Mouse (Mus musculus): Measurements from ENCODE around the gene Plxnc1. TPM values are rescaled to one million over a fixed set of nuclear protein-coding genes. Genes with fewer than 3 reads are reported as not detected.

Plxnc1 gene
- polyA plus RNA-seq, 1 experiment from 2014 or later: 3.7 TPM

DNA sequence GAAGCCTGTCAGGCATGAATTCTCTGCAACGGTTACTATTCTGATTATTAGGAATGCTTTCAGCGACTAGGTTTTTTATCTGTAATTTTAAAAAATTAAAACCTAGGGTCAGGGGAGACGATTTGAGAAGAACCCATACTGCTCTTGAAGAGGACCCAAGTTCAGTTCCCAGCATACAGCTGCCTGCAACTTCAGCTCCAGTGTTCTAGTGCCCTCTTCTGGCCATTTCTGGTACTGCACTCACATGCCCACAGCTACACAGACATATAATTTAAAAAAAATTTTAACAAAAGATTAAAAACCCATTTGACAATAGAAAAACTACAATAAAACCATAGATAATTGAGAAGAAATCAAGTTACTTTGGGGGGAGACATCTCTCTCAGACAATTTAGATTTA, 20.5 kb upstream of the Plxnc1 start:
- Histone ChIP-seq H3K4me3 (ENCODE audit: low read depth, low read length) (no peak overlapping the region), H3K9me3 (ENCODE audit: control insufficient read depth, low read length) (peaks cover 5% of the 10 kb centered on the region; the same call in 1 of the 2 replicates), H3K4me2 (ENCODE audit: low read depth, low read length) (no peak overlapping the region), H3K4me1 (ENCODE audit: control insufficient read depth, insufficient read depth, low read length) (no peaks in the 10 kb centered on the region), H3K27ac (replicated peaks; ENCODE audit: low read depth, low read length) (no peak overlapping the region), H3K9ac (ENCODE audit: low read depth, low read length) (no peak overlapping the region), H3K36me3 (ENCODE audit: control insufficient read depth, insufficient read depth, low read length) (no peaks in the 10 kb centered on the region), H3K27me3 (replicated peaks; ENCODE audit: control insufficient read depth, insufficient read depth, low read length) (no peaks in the 10 kb centered on the region)
- 85% methylated on average over 3 of the region's 3 CpGs for WGBS
- ATAC-seq (ENCODE audit: low read depth) (no peak), DNase-seq (ENCODE audit: low spot score) (no peak)

DNA sequence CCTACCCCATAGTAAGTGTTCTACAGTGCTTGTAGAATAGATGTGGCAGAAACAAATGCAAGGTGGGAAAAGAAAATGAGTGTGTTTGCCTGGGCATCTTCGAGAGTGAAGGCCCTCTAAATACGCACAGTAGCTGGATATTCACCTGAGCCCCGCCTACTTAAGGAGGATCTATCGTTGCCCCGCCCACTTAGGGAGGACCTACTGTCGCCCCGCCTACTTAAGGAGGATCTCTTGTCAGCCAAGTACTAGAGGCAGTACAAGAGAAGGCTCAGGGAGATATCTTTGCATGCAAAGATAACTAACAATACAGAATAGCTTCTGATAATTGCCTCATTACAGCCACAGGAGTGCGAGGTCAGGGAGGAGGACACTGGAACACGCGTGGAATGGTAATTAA, 17.4 kb upstream of the Plxnc1 start:
- no peak overlapping the region for H3K4me3 ChIP-seq (ENCODE audit: low read depth, low read length)
- DNase-seq (ENCODE audit: low spot score): no peak
- no peak for ATAC-seq (ENCODE audit: low read depth)
- no peak overlapping the region for H3K27ac ChIP-seq (replicated peaks; ENCODE audit: low read depth, low read length)
- H3K9ac ChIP-seq (ENCODE audit: low read depth, low read length): no peak overlapping the region
- H3K4me2 ChIP-seq (ENCODE audit: low read depth, low read length): no peak overlapping the region
- H3K27me3 ChIP-seq (replicated peaks; ENCODE audit: control insufficient read depth, insufficient read depth, low read length): no peaks in the 10 kb centered on the region
- no peaks in the 10 kb centered on the region for H3K4me1 ChIP-seq (ENCODE audit: control insufficient read depth, insufficient read depth, low read length)
- H3K9me3 ChIP-seq (ENCODE audit: control insufficient read depth, low read length): peaks cover 5% of the 10 kb centered on the region; the same call in 1 of the 2 replicates
- H3K36me3 ChIP-seq (ENCODE audit: control insufficient read depth, insufficient read depth, low read length): no peaks in the 10 kb centered on the region
- WGBS: 81% methylated on average over 10 of the region's 10 CpGs

DNA sequence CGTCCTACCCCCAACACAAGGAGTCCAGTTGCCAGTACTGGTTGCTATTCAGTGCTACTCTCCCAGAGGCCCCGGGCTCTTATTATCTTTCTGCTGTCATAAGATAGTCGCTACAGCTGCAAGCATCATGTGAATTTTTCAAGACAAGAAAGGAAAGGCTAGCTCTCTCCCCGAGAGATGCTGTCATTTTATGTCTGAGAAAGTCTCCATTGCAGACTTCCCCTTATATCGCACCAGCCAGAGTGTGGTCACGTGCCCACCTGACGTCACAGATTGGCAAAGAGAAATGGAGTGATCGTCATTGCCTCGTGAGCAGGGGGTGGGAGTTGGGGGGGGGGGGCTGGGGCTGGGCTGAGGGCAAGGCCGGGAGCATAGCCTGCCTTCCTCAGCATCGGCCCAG, 16.6 kb upstream of the Plxnc1 start:
- Histone ChIP-seq H3K9ac (ENCODE audit: low read depth, low read length) (no peak overlapping the region), H3K9me3 (ENCODE audit: control insufficient read depth, low read length) (peaks cover 5% of the 10 kb centered on the region; the same call in 1 of the 2 replicates), H3K4me1 (ENCODE audit: control insufficient read depth, insufficient read depth, low read length) (no peaks in the 10 kb centered on the region), H3K4me3 (ENCODE audit: low read depth, low read length) (no peak overlapping the region), H3K4me2 (ENCODE audit: low read depth, low read length) (no peak overlapping the region), H3K27ac (replicated peaks; ENCODE audit: low read depth, low read length) (no peak overlapping the region), H3K36me3 (ENCODE audit: control insufficient read depth, insufficient read depth, low read length) (no peaks in the 10 kb centered on the region), H3K27me3 (replicated peaks; ENCODE audit: control insufficient read depth, insufficient read depth, low read length) (no peaks in the 10 kb centered on the region)
- 70% methylated on average over 11 of the region's 11 CpGs for WGBS
- ATAC-seq (ENCODE audit: low read depth) (no peak), DNase-seq (ENCODE audit: low spot score) (no peak)

DNA sequence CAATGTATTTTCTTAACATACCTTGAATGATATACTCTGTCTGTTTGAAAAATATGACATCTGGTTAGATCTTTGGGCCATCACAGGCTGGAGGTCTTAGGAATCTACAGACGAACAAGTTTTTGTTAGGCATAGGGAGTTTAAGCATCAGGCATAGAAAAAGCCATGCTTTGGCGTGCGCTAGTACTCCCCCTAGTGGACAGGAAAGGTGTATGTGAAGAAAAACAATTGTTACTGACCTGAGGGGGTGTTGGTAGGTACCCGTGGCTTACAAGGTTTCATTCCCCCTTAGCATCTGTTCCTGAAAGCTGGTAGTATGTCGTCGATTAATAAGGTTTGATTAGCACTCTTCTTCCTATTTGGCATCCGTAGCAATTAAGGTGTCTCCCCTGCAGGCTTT, 13.7 kb upstream of the Plxnc1 start:
- Histone ChIP-seq H3K4me3 (ENCODE audit: low read depth, low read length) (no peak overlapping the region), H3K9ac (ENCODE audit: low read depth, low read length) (no peak overlapping the region), H3K27me3 (replicated peaks; ENCODE audit: control insufficient read depth, insufficient read depth, low read length) (no peaks in the 10 kb centered on the region), H3K4me2 (ENCODE audit: low read depth, low read length) (no peak overlapping the region), H3K9me3 (ENCODE audit: control insufficient read depth, low read length) (no peaks in the 10 kb centered on the region), H3K36me3 (ENCODE audit: control insufficient read depth, insufficient read depth, low read length) (no peaks in the 10 kb centered on the region), H3K27ac (replicated peaks; ENCODE audit: low read depth, low read length) (no peak overlapping the region), H3K4me1 (ENCODE audit: control insufficient read depth, insufficient read depth, low read length) (no peaks in the 10 kb centered on the region)
- DNase-seq (ENCODE audit: low spot score) (peak; percentile 65), ATAC-seq (ENCODE audit: low read depth) (no peak)
- WGBS: 6% methylated on average over 7 of the region's 7 CpGs

DNA sequence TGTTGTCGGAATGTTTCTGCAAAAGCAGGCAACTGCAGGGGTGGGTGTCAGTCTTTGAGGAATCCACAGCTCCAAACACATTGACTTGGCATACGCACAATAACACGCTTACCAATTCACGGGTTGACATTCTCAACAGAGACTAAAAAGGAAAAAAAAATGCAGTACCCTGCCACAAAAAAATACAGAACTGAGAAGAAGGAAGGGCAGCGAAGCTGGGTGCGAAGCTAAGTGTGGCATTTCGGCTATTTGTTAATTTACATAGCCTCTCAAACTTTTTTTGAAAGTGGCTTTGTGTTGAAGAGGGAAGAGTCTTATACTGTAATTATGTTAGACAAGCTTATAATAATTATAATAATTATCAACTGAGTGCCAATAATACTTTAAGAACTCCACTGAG, 13.1 kb upstream of the Plxnc1 start:
- no peak overlapping the region for H3K27ac ChIP-seq (replicated peaks; ENCODE audit: low read depth, low read length)
- H3K4me1 ChIP-seq (ENCODE audit: control insufficient read depth, insufficient read depth, low read length): no peaks in the 10 kb centered on the region
- H3K4me3 ChIP-seq (ENCODE audit: low read depth, low read length): no peak overlapping the region
- H3K4me2 ChIP-seq (ENCODE audit: low read depth, low read length): no peak overlapping the region
- no peaks in the 10 kb centered on the region for H3K9me3 ChIP-seq (ENCODE audit: control insufficient read depth, low read length)
- 83% methylated on average over 7 of the region's 7 CpGs for WGBS
- H3K27me3 ChIP-seq (replicated peaks; ENCODE audit: control insufficient read depth, insufficient read depth, low read length): no peaks in the 10 kb centered on the region
- no peak for ATAC-seq (ENCODE audit: low read depth)
- DNase-seq (ENCODE audit: low spot score): no peak
- H3K36me3 ChIP-seq (ENCODE audit: control insufficient read depth, insufficient read depth, low read length): no peaks in the 10 kb centered on the region
- no peak overlapping the region for H3K9ac ChIP-seq (ENCODE audit: low read depth, low read length)

DNA sequence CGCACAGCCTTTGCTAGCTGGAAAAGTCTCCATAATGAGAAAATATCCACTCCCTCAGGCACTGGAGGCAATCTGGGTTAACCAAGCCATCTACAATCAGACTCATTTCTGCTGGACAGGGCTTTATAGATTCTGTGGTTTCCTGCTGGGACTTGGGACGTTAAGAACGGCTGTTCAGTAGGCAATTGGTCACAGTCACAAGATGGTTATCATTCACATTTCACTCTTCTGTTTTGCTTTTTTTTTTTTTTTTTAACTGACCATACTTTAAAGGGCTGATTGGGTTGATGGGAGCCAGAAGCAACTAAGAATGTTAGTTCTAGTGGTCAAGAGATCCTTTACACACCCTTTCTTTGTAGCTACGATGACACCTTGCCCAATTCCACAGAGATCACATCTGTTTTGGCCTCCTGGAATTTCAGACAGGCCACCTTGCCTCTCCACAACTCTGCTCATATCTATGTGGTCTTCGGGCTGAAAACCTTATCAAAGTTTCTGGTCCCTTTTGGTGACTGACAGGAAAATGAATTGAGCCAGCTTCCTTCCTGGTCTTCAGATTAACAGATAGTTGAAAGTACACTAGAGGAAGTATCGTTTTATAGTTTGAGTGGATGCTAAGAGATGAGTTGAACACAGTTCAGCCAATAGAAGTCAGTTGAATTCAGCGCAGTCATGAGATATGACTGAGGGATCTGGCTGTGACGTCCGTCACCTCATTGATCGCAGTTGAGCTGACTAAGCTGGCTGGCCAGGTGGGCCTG, 3.5 kb upstream of the Plxnc1 start:
- H3K27ac ChIP-seq (replicated peaks; ENCODE audit: low read depth, low read length): no peak overlapping the region
- no peak for DNase-seq (ENCODE audit: low spot score)
- no peaks in the 10 kb centered on the region for H3K9me3 ChIP-seq (ENCODE audit: control insufficient read depth, low read length)
- peaks cover 2% of the 10 kb centered on the region; the same call in 1 of the 2 replicates for H3K4me1 ChIP-seq (ENCODE audit: control insufficient read depth, insufficient read depth, low read length)
- H3K27me3 ChIP-seq (replicated peaks; ENCODE audit: control insufficient read depth, insufficient read depth, low read length): peaks cover 18% of the 10 kb centered on the region
- H3K9ac ChIP-seq (ENCODE audit: low read depth, low read length): no peak overlapping the region
- H3K4me3 ChIP-seq (ENCODE audit: low read depth, low read length): no peak overlapping the region
- H3K4me2 ChIP-seq (ENCODE audit: low read depth, low read length): no peak overlapping the region
- WGBS: 78% methylated on average over 10 of the region's 10 CpGs
- ATAC-seq (ENCODE audit: low read depth): no peak
- no peaks in the 10 kb centered on the region for H3K36me3 ChIP-seq (ENCODE audit: control insufficient read depth, insufficient read depth, low read length)

DNA sequence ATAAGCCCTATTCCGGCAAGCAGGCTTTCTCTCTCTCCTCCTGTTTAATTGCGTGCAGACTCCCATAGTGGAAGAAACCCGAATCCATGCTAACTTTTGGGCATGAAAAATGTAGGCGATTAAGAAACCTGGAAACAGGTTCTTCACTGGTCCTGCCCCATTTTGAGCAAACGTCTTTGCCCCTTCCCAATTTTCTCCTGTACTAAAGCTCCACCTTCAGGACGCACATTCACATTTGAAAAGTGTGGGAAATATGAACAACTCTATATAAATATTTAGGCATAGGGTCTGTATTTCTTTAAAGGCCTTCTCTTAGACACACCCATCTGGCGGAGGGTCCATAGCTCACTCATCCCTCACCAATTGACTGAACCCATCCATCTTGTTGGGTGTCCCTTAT, 2.8 kb upstream of the Plxnc1 start:
- H3K9ac ChIP-seq (ENCODE audit: low read depth, low read length): no peak overlapping the region
- peaks cover 25% of the 10 kb centered on the region for H3K27me3 ChIP-seq (replicated peaks; ENCODE audit: control insufficient read depth, insufficient read depth, low read length)
- H3K4me3 ChIP-seq (ENCODE audit: low read depth, low read length): no peak overlapping the region
- no peak overlapping the region for H3K27ac ChIP-seq (replicated peaks; ENCODE audit: low read depth, low read length)
- peaks cover 2% of the 10 kb centered on the region; the same call in 1 of the 2 replicates for H3K4me1 ChIP-seq (ENCODE audit: control insufficient read depth, insufficient read depth, low read length)
- H3K9me3 ChIP-seq (ENCODE audit: control insufficient read depth, low read length): no peaks in the 10 kb centered on the region
- 34% methylated on average over 7 of the region's 7 CpGs for WGBS
- DNase-seq (ENCODE audit: low spot score): peak; percentile 67
- no peak overlapping the region for H3K4me2 ChIP-seq (ENCODE audit: low read depth, low read length)
- no peak for ATAC-seq (ENCODE audit: low read depth)
- no peaks in the 10 kb centered on the region for H3K36me3 ChIP-seq (ENCODE audit: control insufficient read depth, insufficient read depth, low read length)

DNA sequence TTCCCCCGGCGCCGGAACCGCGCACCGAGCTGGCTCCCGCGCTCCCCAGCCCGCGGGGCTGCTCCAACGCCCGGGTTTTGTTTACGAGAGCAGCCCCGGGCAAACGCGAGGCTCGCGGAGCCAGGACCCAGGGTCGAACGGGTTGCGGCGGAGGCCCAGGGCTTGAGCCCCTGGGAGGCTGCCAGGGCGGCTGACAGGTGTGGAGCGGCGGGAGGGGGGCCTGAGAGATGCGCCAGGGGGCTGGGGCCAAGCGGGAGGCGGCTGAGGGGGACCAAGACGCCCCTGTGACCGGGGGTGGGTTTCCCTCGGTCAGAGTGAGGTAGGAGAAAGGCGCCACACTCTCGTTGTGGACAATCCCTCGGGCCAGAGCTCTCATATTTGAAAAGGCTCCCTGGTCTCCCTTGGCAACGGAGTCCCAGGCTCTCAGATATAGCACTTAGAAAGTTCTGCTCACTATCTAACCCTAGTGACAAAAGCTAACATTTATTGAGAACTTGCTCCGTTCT, 624 bp upstream of the Plxnc1 start:
- ATAC-seq (ENCODE audit: low read depth) (peak; percentile 10; the same call in 1 of the 2 replicates), DNase-seq (ENCODE audit: low spot score) (peak; percentile 22)
- Histone ChIP-seq H3K4me1 (ENCODE audit: control insufficient read depth, insufficient read depth, low read length) (peaks cover 7% of the 10 kb centered on the region; the same call in 1 of the 2 replicates), H3K9ac (ENCODE audit: low read depth, low read length) (peak overlapping the region; percentile 74), H3K4me2 (ENCODE audit: low read depth, low read length) (peak overlapping the region; percentile 97), H3K27ac (replicated peaks; ENCODE audit: low read depth, low read length) (no peak overlapping the region; the same call in 1 of the 2 replicates), H3K27me3 (replicated peaks; ENCODE audit: control insufficient read depth, insufficient read depth, low read length) (peaks cover 43% of the 10 kb centered on the region), H3K4me3 (ENCODE audit: low read depth, low read length) (peak overlapping the region; percentile 74), H3K36me3 (ENCODE audit: control insufficient read depth, insufficient read depth, low read length) (no peaks in the 10 kb centered on the region), H3K9me3 (ENCODE audit: control insufficient read depth, low read length) (no peaks in the 10 kb centered on the region)
- WGBS: 2% methylated on average over 29 of the region's 36 CpGs

Data from embryonic facial prominence, embryonic 14.5 days (tissue).